Mouse (Mus musculus): ENCODE data around the gene Rbp2. TPM values are rescaled to one million over a fixed set of nuclear protein-coding genes. Genes with fewer than 3 reads are reported as not detected.

Rbp2 gene
- polyA plus RNA-seq, 2 experiments = 3.3 to 4.9 TPM

- Histone ChIP-seq H3K27me3 (ENCODE audit: control insufficient read depth, insufficient read depth, low read length) (no peaks in the 10 kb centered on the region), H3K9me3 (ENCODE audit: control insufficient read depth, low read length) (no peaks in the 10 kb centered on the region), H3K9ac (ENCODE audit: low read depth, low read length, severe bottlenecking) (no peak overlapping the region), H3K27ac (replicated peaks; ENCODE audit: low read depth, low read length) (no peak overlapping the region), H3K4me1 (ENCODE audit: control insufficient read depth, insufficient read depth, low read length) (no peaks in the 10 kb centered on the region), H3K4me3 (replicated peaks; ENCODE audit: low read length) (no peak overlapping the region), H3K4me2 (replicated peaks; ENCODE audit: low read depth, low read length, severe bottlenecking) (no peak overlapping the region), H3K36me3 (ENCODE audit: control insufficient read depth, insufficient read depth, low read length) (no peaks in the 10 kb centered on the region)
- DNase-seq (ENCODE audit: low spot score) (no peak), ATAC-seq (ENCODE audit: low FRiP score, low read depth) (no peak)
- 83% methylated on average over 4 of the region's 4 CpGs for WGBS
- TF ChIP-seq POLR2A (IDR thresholded peaks at IDR 0.05; ENCODE audit: borderline replicate concordance, extremely low read depth, insufficient read depth, insufficient read length) = no peak
Observed at GRCm38 (mm10) chr9:98489532-98489931, 3.6 kb downstream of the Rbp2 start.

- 29% methylated on average over 4 of the region's 4 CpGs for WGBS
- no peaks in the 10 kb centered on the region for H3K4me1 ChIP-seq (ENCODE audit: control insufficient read depth, insufficient read depth, low read length)
- H3K4me3 ChIP-seq (replicated peaks; ENCODE audit: low read length) = no peak overlapping the region
- no peaks in the 10 kb centered on the region for H3K36me3 ChIP-seq (ENCODE audit: control insufficient read depth, insufficient read depth, low read length)
- DNase-seq (ENCODE audit: low spot score) (no peak), ATAC-seq (ENCODE audit: low FRiP score, low read depth) (no peak)
- no peak overlapping the region for H3K4me2 ChIP-seq (replicated peaks; ENCODE audit: low read depth, low read length, severe bottlenecking)
- H3K9me3 ChIP-seq (ENCODE audit: control insufficient read depth, low read length) = no peaks in the 10 kb centered on the region
- no peaks in the 10 kb centered on the region for H3K27me3 ChIP-seq (ENCODE audit: control insufficient read depth, insufficient read depth, low read length)
- no peak overlapping the region for H3K27ac ChIP-seq (replicated peaks; ENCODE audit: low read depth, low read length)
- no peak overlapping the region for H3K9ac ChIP-seq (ENCODE audit: low read depth, low read length, severe bottlenecking)
- TF ChIP-seq POLR2A (IDR thresholded peaks at IDR 0.05; ENCODE audit: borderline replicate concordance, extremely low read depth, insufficient read depth, insufficient read length) = no peak
Observed at GRCm38 (mm10) chr9:98490128-98490527, 4.2 kb downstream of the Rbp2 start.

GRCm38 (mm10) chr9:98491071-98491470, 5.2 kb downstream of the Rbp2 start:
- H3K27ac ChIP-seq (replicated peaks; ENCODE audit: low read depth, low read length) = no peak overlapping the region
- no peak for ATAC-seq (ENCODE audit: low FRiP score, low read depth)
- 80% methylated on average over 5 of the region's 5 CpGs for WGBS
- no peak for DNase-seq (ENCODE audit: low spot score)
- no peak overlapping the region for H3K4me2 ChIP-seq (replicated peaks; ENCODE audit: low read depth, low read length, severe bottlenecking)
- H3K9ac ChIP-seq (ENCODE audit: low read depth, low read length, severe bottlenecking) = no peak overlapping the region
- H3K36me3 ChIP-seq (ENCODE audit: control insufficient read depth, insufficient read depth, low read length) = no peaks in the 10 kb centered on the region
- H3K4me1 ChIP-seq (ENCODE audit: control insufficient read depth, insufficient read depth, low read length) = no peaks in the 10 kb centered on the region
- no peaks in the 10 kb centered on the region for H3K27me3 ChIP-seq (ENCODE audit: control insufficient read depth, insufficient read depth, low read length)
- H3K9me3 ChIP-seq (ENCODE audit: control insufficient read depth, low read length) = no peaks in the 10 kb centered on the region
- no peak overlapping the region for H3K4me3 ChIP-seq (replicated peaks; ENCODE audit: low read length)
- no peak for TF ChIP-seq POLR2A (IDR thresholded peaks at IDR 0.05; ENCODE audit: borderline replicate concordance, extremely low read depth, insufficient read depth, insufficient read length)

GRCm38 (mm10) chr9:98492212-98492611, 6.3 kb downstream of the Rbp2 start:
- Histone ChIP-seq H3K27me3 (ENCODE audit: control insufficient read depth, insufficient read depth, low read length) (no peaks in the 10 kb centered on the region), H3K4me1 (ENCODE audit: control insufficient read depth, insufficient read depth, low read length) (0 out of 2 replicates have a peak, but pooled peaks cover 3% of the 10 kb centered on the region), H3K9me3 (ENCODE audit: control insufficient read depth, low read length) (no peaks in the 10 kb centered on the region), H3K4me3 (replicated peaks; ENCODE audit: low read length) (no peak overlapping the region), H3K36me3 (ENCODE audit: control insufficient read depth, insufficient read depth, low read length) (no peaks in the 10 kb centered on the region), H3K4me2 (replicated peaks; ENCODE audit: low read depth, low read length, severe bottlenecking) (no peak overlapping the region), H3K9ac (ENCODE audit: low read depth, low read length, severe bottlenecking) (no peak overlapping the region), H3K27ac (replicated peaks; ENCODE audit: low read depth, low read length) (no peak overlapping the region)
- WGBS = 82% methylated on average over 5 of the region's 5 CpGs
- no peak for ATAC-seq (ENCODE audit: low FRiP score, low read depth)
- DNase-seq (ENCODE audit: low spot score) = no peak
- TF ChIP-seq POLR2A (IDR thresholded peaks at IDR 0.05; ENCODE audit: borderline replicate concordance, extremely low read depth, insufficient read depth, insufficient read length) = no peak

GRCm38 (mm10) chr9:98492821-98493220, 6.9 kb downstream of the Rbp2 start:
- DNase-seq (ENCODE audit: low spot score) = no peak
- H3K4me3 ChIP-seq (replicated peaks; ENCODE audit: low read length) = no peak overlapping the region
- no peaks in the 10 kb centered on the region for H3K36me3 ChIP-seq (ENCODE audit: control insufficient read depth, insufficient read depth, low read length)
- no peaks in the 10 kb centered on the region for H3K9me3 ChIP-seq (ENCODE audit: control insufficient read depth, low read length)
- H3K4me2 ChIP-seq (replicated peaks; ENCODE audit: low read depth, low read length, severe bottlenecking) = no peak overlapping the region
- H3K27ac ChIP-seq (replicated peaks; ENCODE audit: low read depth, low read length) = no peak overlapping the region
- peaks cover 7% of the 10 kb centered on the region; the same call in 1 of the 2 replicates for H3K4me1 ChIP-seq (ENCODE audit: control insufficient read depth, insufficient read depth, low read length)
- H3K9ac ChIP-seq (ENCODE audit: low read depth, low read length, severe bottlenecking) = no peak overlapping the region
- no peak for ATAC-seq (ENCODE audit: low FRiP score, low read depth)
- no peaks in the 10 kb centered on the region for H3K27me3 ChIP-seq (ENCODE audit: control insufficient read depth, insufficient read depth, low read length)
- 24% methylated on average over 1 of the region's 1 CpGs for WGBS
- no peak for TF ChIP-seq POLR2A (IDR thresholded peaks at IDR 0.05; ENCODE audit: borderline replicate concordance, extremely low read depth, insufficient read depth, insufficient read length)

GRCm38 (mm10) chr9:98497157-98497556, 11.2 kb downstream of the Rbp2 start:
- ATAC-seq (ENCODE audit: low FRiP score, low read depth) (no peak), DNase-seq (ENCODE audit: low spot score) (no peak)
- H3K4me2 ChIP-seq (replicated peaks; ENCODE audit: low read depth, low read length, severe bottlenecking) = no peak overlapping the region

More at GRCm38 (mm10) chr9:98497157-98497556, 11.2 kb downstream of the Rbp2 start:
- Histone ChIP-seq H3K9ac (ENCODE audit: low read depth, low read length, severe bottlenecking) (no peak overlapping the region), H3K4me1 (ENCODE audit: control insufficient read depth, insufficient read depth, low read length) (peaks cover 12% of the 10 kb centered on the region; the same call in 1 of the 2 replicates), H3K27me3 (ENCODE audit: control insufficient read depth, insufficient read depth, low read length) (no peaks in the 10 kb centered on the region), H3K27ac (replicated peaks; ENCODE audit: low read depth, low read length) (no peak overlapping the region), H3K4me3 (replicated peaks; ENCODE audit: low read length) (no peak overlapping the region), H3K9me3 (ENCODE audit: control insufficient read depth, low read length) (no peaks in the 10 kb centered on the region), H3K36me3 (ENCODE audit: control insufficient read depth, insufficient read depth, low read length) (no peaks in the 10 kb centered on the region)
- 6% methylated on average over 7 of the region's 7 CpGs for WGBS
- TF ChIP-seq POLR2A (IDR thresholded peaks at IDR 0.05; ENCODE audit: borderline replicate concordance, extremely low read depth, insufficient read depth, insufficient read length) = no peak
